11 mouse cellular contexts compared by ENCODE assay signal in the genomic region with DNA sequence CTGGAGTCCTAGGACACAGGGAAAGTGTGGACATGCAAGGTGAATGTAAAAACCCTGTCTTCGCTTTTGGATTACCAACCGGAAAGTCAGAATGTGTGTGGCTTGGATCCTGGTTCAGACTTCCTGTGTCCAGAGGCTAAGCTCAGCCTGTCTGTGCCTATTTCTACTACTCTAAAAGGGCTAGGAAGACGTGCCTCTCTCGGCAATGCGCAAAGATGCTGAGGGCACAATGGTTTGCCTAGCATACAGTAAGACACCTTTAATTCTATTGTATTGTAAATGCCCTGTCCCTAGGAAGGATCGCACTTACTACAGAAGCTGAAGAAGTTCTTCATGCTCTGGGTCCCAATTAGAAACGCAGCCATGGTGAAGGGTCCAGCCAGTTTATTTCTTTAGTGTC. TPM values are rescaled to one million over a fixed set of nuclear protein-coding genes. Genes with fewer than 3 reads are reported as not detected.
"Had no signal": no experiment of that assay in that cellular context is flagged by ENCODE, and none has a peak within 500 bp of the region (broad histone marks: within the 10 kb centered on the region; RNA-seq: fewer than 3 reads in every experiment).

No protein-coding gene starts in this region.

- DNase-seq: kidney, postnatal 10 days; right cerebral cortex, postnatal 14 days; thymus, postnatal 36 days had no signal

- H3K27ac ChIP-seq: liver, embryonic 15.5 days; midbrain, embryonic 13.5 days; neural tube, embryonic 13.5 days had no signal

- H3K36me3 ChIP-seq: limb, embryonic 10.5 days; liver, embryonic 15.5 days; midbrain, embryonic 13.5 days; neural tube, embryonic 13.5 days had no signal

- ATAC-seq: midbrain, embryonic 13.5 days had no signal

- H3K9me3 ChIP-seq: limb, embryonic 10.5 days; liver, embryonic 15.5 days; midbrain, embryonic 13.5 days; neural tube, embryonic 13.5 days had no signal

- H3K9ac ChIP-seq: liver, embryonic 15.5 days; lung, embryonic 14.5 days; midbrain, embryonic 13.5 days; neural tube, embryonic 13.5 days had no signal

- H3K4me1 ChIP-seq: liver, embryonic 15.5 days had no signal

- H3K4me3 ChIP-seq: liver, embryonic 15.5 days; midbrain, embryonic 13.5 days had no signal

RNA-seq across cellular contexts. Expression of a gene that starts 15.0 kb away (rescaled TPM):
- polyA plus RNA-seq: thymus, postnatal 0 days had no signal

RNA-seq across cellular contexts. Expression of a gene that starts 33.3 kb away (rescaled TPM):
- total RNA-seq: layer of hippocampus, postnatal 25 days; left cerebral cortex, postnatal 14 days had no signal
